Mouse (Mus musculus): ENCODE results near the gene Col6a4.

The Col6a4 gene

DNA sequence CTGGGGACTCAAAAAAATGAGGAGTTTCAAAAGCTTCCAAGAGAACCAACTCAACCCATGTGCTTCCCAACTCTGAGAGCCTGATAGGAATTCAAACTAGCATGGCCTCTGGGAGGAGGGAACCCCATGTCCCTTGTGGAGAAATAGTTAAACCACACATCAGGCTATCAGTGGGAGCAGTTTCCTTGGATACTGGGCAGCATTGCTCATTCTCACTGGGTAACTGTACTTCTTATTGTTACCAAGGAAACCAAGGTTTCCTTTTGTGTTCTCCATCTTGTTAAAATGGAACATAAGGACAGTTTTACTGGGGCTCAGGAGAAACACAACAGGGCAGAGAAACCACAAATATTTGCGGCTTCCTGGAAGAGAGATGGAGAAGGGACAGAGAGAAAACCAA is 146.8 kb downstream of the Col6a4 start:
- DNase-seq = peak; percentile 29

DNA sequence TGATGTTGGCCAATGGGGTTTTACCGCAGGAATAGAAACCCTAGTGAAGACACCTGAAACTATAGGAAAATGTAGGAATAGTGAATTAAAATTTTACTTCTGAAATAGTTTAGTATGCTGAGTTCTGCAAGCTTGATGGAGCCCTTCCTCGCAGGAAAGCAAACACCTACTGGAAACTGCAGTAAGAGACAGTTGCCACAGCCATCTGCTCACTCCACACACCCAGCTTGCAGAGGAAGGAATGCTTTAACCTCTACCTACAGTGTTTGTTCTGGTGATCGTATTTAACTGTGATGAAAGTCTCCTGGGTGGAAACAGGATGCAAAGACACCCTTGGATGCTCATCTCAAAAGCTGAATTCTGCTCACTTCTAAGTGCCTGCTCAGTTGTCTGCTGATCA is 149.0 kb downstream of the Col6a4 start:
- peak; percentile 29 for DNase-seq

All from heart, adult 11 months (tissue).